Mouse (Mus musculus) stomach, postnatal 0 days (tissue): Measurements from ENCODE around the gene Tln2.

Experiments
- CTCF ChIP-seq: IDR thresholded peaks from 2 replicates; pipeline ENCODE4 v1.5.1; 2016; ENCODE audit warnings: antibody characterized with exemption, low read depth, mild to moderate bottlenecking, moderate library complexity
- EP300 ChIP-seq: optimal IDR thresholded peaks from 2 replicates; pipeline ENCODE3; 2016; ENCODE audit warnings: antibody characterized with exemption

- TF ChIP-seq CTCF (no peak), EP300 (no peak)
Observed at GRCm38 (mm10) chr9:67247365-67247950, 312.0 kb downstream of the Tln2 start.
